Mouse (Mus musculus) hindbrain, embryonic 14.5 days (tissue): ENCODE measurements at regions not wholly inside any gene's neighbourhood (a gene's known extent, or its start where the extent isn't known, plus 50 kb on each side); places are given as distances from the start of the nearest gene placed in this dataset.

Experiments used
- ATAC-seq: fragments of 200-750 bp; cut with Nextera tagmentation; 2 replicates; pipeline ENCODE4 v1.8.0; 2017; ENCODE audit warnings: moderate number of reproducible peaks, mild to moderate bottlenecking, moderate TSS enrichment, moderate library complexity; ENCODE audit not compliant: low FRiP score
- DNase-seq: peaks from one replicate; pipeline ENCODE4 v3.0.0-alpha.2; 2015; ENCODE audit warnings: low spot score
- H3K27ac ChIP-seq: fragments of 300-500 bp; sonication (generic); 2 replicates; pipeline ENCODE4 v1.5.1; 2014; ENCODE audit warnings: mild to moderate bottlenecking, moderate library complexity
- H3K27me3 ChIP-seq: fragments of 300-500 bp; sonication (generic); 2 replicates; pipeline ENCODE4 v1.6.1; 2014; ENCODE audit warnings: mild to moderate bottlenecking, low read length, mixed read lengths; ENCODE audit not compliant: control insufficient read depth, insufficient read depth
- H3K36me3 ChIP-seq: fragments of 300-500 bp; sonication (generic); replicated peaks from 2 replicates; pipeline ENCODE4 v1.6.1; 2014; ENCODE audit not compliant: control insufficient read depth, insufficient read depth
- H3K4me1 ChIP-seq: fragments of 300-500 bp; sonication (generic); replicated peaks from 2 replicates; pipeline ENCODE4 v1.6.1; 2014; ENCODE audit warnings: antibody characterized with exemption, low read length, mixed read lengths; ENCODE audit not compliant: control insufficient read depth, insufficient read depth
- H3K4me2 ChIP-seq: fragments of 300-500 bp; sonication (generic); replicated peaks from 2 replicates; pipeline ENCODE4 v1.6.1; 2014; ENCODE audit warnings: mild to moderate bottlenecking, moderate library complexity
- H3K4me3 ChIP-seq: fragments of 300-500 bp; sonication (generic); replicated peaks from 2 replicates; pipeline ENCODE4 v1.5.1; 2014; ENCODE audit warnings: mild to moderate bottlenecking, low read length
- H3K9ac ChIP-seq: fragments of 300-500 bp; sonication (generic); 2 replicates; pipeline ENCODE4 v1.6.1; 2014
- H3K9me3 ChIP-seq: fragments of 300-500 bp; sonication (generic); 2 replicates; pipeline ENCODE4 v1.6.1; 2016; ENCODE audit warnings: low read length; ENCODE audit not compliant: control insufficient read depth
- WGBS: fragments of 180-500 bp; shearing (Covaris S2); extraction: QIAGEN DNeasy Blood & Tissue Kit; methylation state at CpG from one replicate; pipeline ENCODE4 v1.1.7; 2014; 5-methylcytosine and 5-hydroxymethylcytosine counted together

DNA sequence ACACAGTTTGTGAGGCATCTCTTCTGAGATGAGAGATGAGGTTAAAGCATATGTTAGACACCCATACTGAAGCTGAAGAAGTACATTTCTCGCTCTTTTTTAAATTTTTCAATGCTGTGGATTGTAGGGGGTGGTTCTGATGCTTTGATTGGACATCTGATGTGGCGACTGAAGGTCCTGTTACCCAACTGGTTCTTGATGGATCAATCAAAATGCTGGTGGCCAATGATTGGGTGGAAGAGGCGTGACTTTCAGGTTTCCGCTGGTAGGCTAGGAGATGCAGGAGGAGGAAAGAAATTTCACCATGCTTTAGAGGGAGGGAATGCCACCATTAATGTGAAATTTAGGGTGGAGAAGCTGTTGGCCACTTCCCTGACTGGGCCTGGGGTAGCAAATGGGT lies 272.7 kb upstream of the Bmp2 start:
- Histone ChIP-seq H3K4me1 (no peaks in the 10 kb centered on the region), H3K27me3 (no peaks in the 10 kb centered on the region), H3K9ac (no peak overlapping the region), H3K4me2 (no peak overlapping the region), H3K36me3 (no peaks in the 10 kb centered on the region), H3K4me3 (no peak overlapping the region), H3K27ac (no peak overlapping the region), H3K9me3 (no peaks in the 10 kb centered on the region)
- ATAC-seq = no peak
- DNase-seq = no peak
- WGBS = 90% methylated on average over 4 of the region's 4 CpGs

- DNase-seq (no peak), ATAC-seq (no peak)
- Histone ChIP-seq H3K9ac (no peak overlapping the region), H3K4me3 (no peak overlapping the region), H3K9me3 (no peaks in the 10 kb centered on the region), H3K4me1 (no peaks in the 10 kb centered on the region), H3K27ac (no peak overlapping the region), H3K27me3 (no peaks in the 10 kb centered on the region), H3K36me3 (no peaks in the 10 kb centered on the region), H3K4me2 (no peak overlapping the region)
- 66% methylated on average over 5 of the region's 5 CpGs for WGBS
These were observed 269.3 kb upstream of the Bmp2 start for GRCm38 (mm10) chr2:133282692-133283091.

DNA sequence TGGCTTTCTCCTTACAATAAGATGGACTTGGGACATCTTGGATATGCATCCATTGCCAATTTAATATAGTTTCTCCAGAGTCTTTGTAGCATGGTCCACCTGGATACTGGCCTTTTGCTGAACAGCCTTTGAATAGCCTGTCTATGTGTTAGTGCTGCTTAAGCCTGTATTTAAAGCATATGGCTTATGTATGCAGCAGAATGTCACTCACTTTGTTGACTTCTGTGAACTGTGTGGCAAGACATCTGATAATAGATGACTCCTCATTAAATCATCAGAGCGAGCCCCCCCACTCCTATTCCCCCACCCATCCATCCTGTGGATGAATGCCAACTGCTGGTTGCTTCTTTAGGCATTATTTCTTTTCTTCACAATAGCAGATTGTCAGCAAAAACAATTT lies 268.2 kb upstream of the Bmp2 start:
- 62% methylated on average over 1 of the region's 1 CpGs for WGBS
- H3K36me3 ChIP-seq = no peaks in the 10 kb centered on the region
- no peaks in the 10 kb centered on the region for H3K4me1 ChIP-seq
- H3K4me3 ChIP-seq = no peak overlapping the region
- DNase-seq = no peak
- H3K9ac ChIP-seq = no peak overlapping the region
- no peak overlapping the region for H3K27ac ChIP-seq
- H3K27me3 ChIP-seq = no peaks in the 10 kb centered on the region
- ATAC-seq = no peak
- no peak overlapping the region for H3K4me2 ChIP-seq
- H3K9me3 ChIP-seq = no peaks in the 10 kb centered on the region

GRCm38 (mm10) chr2:133294136-133294535 lies 257.8 kb upstream of the Bmp2 start:
- WGBS = 71% methylated on average over 7 of the region's 7 CpGs
- ATAC-seq = no peak
- DNase-seq = no peak
- Histone ChIP-seq H3K4me3 (no peak overlapping the region), H3K9me3 (no peaks in the 10 kb centered on the region), H3K4me2 (no peak overlapping the region), H3K36me3 (no peaks in the 10 kb centered on the region), H3K27me3 (no peaks in the 10 kb centered on the region), H3K9ac (no peak overlapping the region), H3K27ac (no peak overlapping the region), H3K4me1 (no peaks in the 10 kb centered on the region)

- no peaks in the 10 kb centered on the region for H3K9me3 ChIP-seq
- H3K27me3 ChIP-seq = no peaks in the 10 kb centered on the region
- DNase-seq = no peak
- no peak overlapping the region for H3K9ac ChIP-seq
- no peak overlapping the region for H3K4me2 ChIP-seq
- ATAC-seq = 0 out of 2 replicates have a peak, but pooled peaks have one; percentile 21
- H3K4me1 ChIP-seq = no peaks in the 10 kb centered on the region
- no peak overlapping the region for H3K4me3 ChIP-seq
- WGBS = 76% methylated on average over 3 of the region's 3 CpGs
- no peaks in the 10 kb centered on the region for H3K36me3 ChIP-seq
- no peak overlapping the region for H3K27ac ChIP-seq
These were observed 246.0 kb upstream of the Bmp2 start for GRCm38 (mm10) chr2:133305936-133306335.

DNA sequence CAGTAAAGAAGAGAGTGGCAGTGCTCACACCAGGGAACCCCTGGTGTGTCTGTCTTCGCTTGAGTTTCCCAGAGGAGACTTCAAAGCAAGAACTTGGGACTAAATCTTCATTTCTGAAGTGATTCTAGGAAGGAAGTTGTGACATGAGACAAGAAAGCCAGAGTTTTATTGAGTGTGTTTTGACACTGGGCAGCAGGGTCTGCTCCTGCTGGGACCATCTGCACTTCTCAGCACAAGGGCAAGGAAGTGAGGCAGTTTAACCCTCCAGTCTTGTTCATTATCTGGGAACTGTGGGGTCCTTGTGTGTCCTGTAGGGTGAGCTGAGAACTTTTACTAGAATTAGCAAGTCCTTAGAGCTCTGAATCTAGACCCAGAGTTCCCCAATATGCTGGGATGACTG lies 241.0 kb upstream of the Bmp2 start:
- WGBS = 48% methylated on average over 1 of the region's 1 CpGs
- no peak for ATAC-seq

DNA sequence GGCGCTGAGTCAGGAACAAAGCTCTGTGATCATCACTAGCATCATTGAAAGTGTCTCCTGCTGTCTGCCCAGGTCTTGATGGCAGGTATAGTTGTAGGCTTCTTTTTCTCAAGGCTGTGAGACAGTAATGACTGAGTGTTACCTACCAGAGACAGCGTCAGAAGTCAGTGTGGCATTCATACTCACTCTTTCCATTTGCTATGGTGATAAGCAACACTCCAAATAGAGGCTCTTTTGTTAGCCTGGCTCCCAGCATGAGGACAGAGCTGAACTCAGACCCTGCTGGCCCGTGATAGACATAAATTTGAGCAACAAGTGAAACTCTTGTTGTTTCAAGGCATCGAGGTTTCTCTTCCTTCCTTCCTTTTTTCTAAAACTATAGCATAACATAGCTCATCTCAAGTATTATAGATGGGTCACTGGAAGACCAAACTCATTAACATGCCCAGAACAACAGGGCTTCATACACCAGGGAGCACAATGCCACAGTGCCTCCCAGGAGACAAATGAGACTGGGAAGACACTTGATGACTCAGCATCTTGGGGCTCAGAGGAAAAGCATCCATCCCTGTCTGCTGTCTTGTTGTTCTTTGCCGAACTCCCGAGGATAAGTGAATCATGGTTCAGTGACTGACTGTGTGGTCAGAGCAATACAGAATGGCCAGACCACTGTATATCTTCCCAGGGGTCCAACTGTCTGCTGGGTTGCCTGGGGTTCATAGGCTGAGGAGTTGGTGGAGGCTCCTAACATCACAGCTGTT lies 225.5 kb upstream of the Bmp2 start:
- Histone ChIP-seq H3K9ac (no peak overlapping the region), H3K4me1 (no peaks in the 10 kb centered on the region), H3K27me3 (no peaks in the 10 kb centered on the region), H3K4me2 (no peak overlapping the region), H3K36me3 (no peaks in the 10 kb centered on the region), H3K27ac (no peak overlapping the region), H3K9me3 (no peaks in the 10 kb centered on the region), H3K4me3 (no peak overlapping the region)
- 27% methylated on average over 6 of the region's 6 CpGs for WGBS
- DNase-seq (no peak), ATAC-seq (no peak; the same call in 1 of the 2 replicates)

More for the DNA sequence above, 241.0 kb upstream of the Bmp2 start:
- no peaks in the 10 kb centered on the region for H3K36me3 ChIP-seq
- H3K9ac ChIP-seq = no peak overlapping the region
- H3K9me3 ChIP-seq = no peaks in the 10 kb centered on the region
- H3K4me2 ChIP-seq = no peak overlapping the region
- H3K4me1 ChIP-seq = no peaks in the 10 kb centered on the region
- no peak overlapping the region for H3K4me3 ChIP-seq
- no peaks in the 10 kb centered on the region for H3K27me3 ChIP-seq
- no peak for DNase-seq
- no peak overlapping the region for H3K27ac ChIP-seq

GRCm38 (mm10) chr2:133327653-133328052 lies 224.3 kb upstream of the Bmp2 start:
- ATAC-seq = no peak
- Histone ChIP-seq H3K27ac (no peak overlapping the region), H3K27me3 (no peaks in the 10 kb centered on the region), H3K4me2 (no peak overlapping the region), H3K9ac (no peak overlapping the region), H3K4me1 (no peaks in the 10 kb centered on the region), H3K9me3 (no peaks in the 10 kb centered on the region), H3K36me3 (no peaks in the 10 kb centered on the region), H3K4me3 (no peak overlapping the region)
- no peak for DNase-seq
- WGBS = 38% methylated on average over 2 of the region's 2 CpGs

GRCm38 (mm10) chr2:133336177-133336901 lies 215.6 kb upstream of the Bmp2 start:
- Histone ChIP-seq H3K36me3 (no peaks in the 10 kb centered on the region), H3K4me1 (no peaks in the 10 kb centered on the region; the same call in 1 of the 2 replicates), H3K27me3 (no peaks in the 10 kb centered on the region), H3K9me3 (no peaks in the 10 kb centered on the region), H3K4me3 (no peak overlapping the region), H3K27ac (no peak overlapping the region), H3K9ac (no peak overlapping the region), H3K4me2 (no peak overlapping the region)
- 85% methylated on average over 9 of the region's 9 CpGs for WGBS
- ATAC-seq = no peak
- no peak for DNase-seq
